Mouse (Mus musculus) pancreas, adult 10 weeks (tissue): ENCODE measurements around the gene Gja10. TPM values are rescaled to one million over a fixed set of nuclear protein-coding genes. Genes with fewer than 3 reads are reported as not detected.

Experiments
- polyA plus RNA-seq: library from polyadenylated mRNA; stranded (reverse); fragments of 350-450 nt; fragmentation: Illumina TruSeq; extraction: RNeasy Lipid Tissue Mini Kit (QIAGEN cat#74804); gene quantifications from one replicate; pipeline ENCODE4 v1.2.3, GENCODE M21; 2015; ENCODE audit warnings: low read depth, low replicate concordance; ENCODE audit not compliant: insufficient read depth

Gja10 gene
- not detected for polyA plus RNA-seq

GRCm38 (mm10) chr4:32602660-32603059 is at the start of gene Gja10:
Gja10 (minus strand) TSS chr4:32602760.

GRCm38 (mm10) chr4:32615034-32615881 is 12.7 kb upstream of the Gja10 start, which contains the start of gene Casp8ap2:
Casp8ap2 (plus strand) TSS chr4:32615451.

Other genes with a start within 250 kb of the Gja10 start
- gene Casp8ap2, start 12.7 kb upstream of the Gja10 start, polyA plus RNA-seq = 2.1 TPM
- 5.1 TPM for gene Mdn1, start 54.4 kb upstream of the Gja10 start, polyA plus RNA-seq
- gene Lyrm2, start 197.5 kb upstream of the Gja10 start, polyA plus RNA-seq = 16.5 TPM